Mouse (Mus musculus) G1E (cell line): ENCODE data around the gene Mybpc3.

Source experiments
- CTCF ChIP-seq: IDR thresholded peaks from 2 replicates; pipeline ENCODE4 v1.5.1; 2012; ENCODE audit warnings: low read depth, low read length, inconsistent platforms, mixed read lengths
- GATA2 ChIP-seq: IDR thresholded peaks from 2 replicates; pipeline ENCODE4 v1.6.1; 2012; ENCODE audit warnings: low read depth, low read length, inconsistent platforms, borderline replicate concordance
- TAL1 ChIP-seq: conservative IDR thresholded peaks from 2 replicates; pipeline ENCODE4 v1.6.1; 2012; ENCODE audit warnings: low read depth, low read length, inconsistent platforms, mixed read lengths

GRCm38 (mm10) chr2:91175490-91175889 lies 57.5 kb downstream of the Mybpc3 start:
- TF ChIP-seq CTCF (no peak), TAL1 (no peak), GATA2 (no peak)
